Mouse (Mus musculus) natural killer cell, adult 2 months (primary cell): ENCODE data around the gene Hmg20a.

Source experiments
- DNase-seq, 2 experiments: peaks; one replicate each; pipeline ENCODE4 v3.0.0; 2022; ENCODE audit warnings: low spot score in 2 of 2

The Hmg20a gene

GRCm38 (mm10) chr9:56527951-56528350, 109.5 kb downstream of the Hmg20a start:
- DNase-seq, result no peak

DNA sequence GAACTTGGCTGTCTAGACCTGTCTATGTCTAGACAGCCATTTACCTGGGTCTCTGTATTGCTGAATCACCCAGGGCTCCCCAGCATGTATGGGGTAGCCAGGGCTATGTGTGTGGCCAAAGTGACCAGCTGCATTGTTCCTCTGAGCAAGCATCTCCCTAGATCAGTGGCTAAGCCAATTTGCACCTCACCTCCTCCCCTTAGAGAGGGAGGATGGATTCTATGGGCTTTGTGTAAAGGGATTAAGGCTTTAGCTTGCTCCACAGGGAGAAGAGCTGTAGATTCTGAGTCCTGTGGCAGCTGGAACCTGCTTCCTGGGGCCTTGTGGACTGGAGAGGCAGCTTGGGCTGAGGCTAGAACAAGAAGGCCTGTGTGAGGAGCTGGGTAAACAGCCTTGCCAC, 113.6 kb downstream of the Hmg20a start:
- no peak for DNase-seq

- peak; percentile 48 to 68 for DNase-seq
Measured at GRCm38 (mm10) chr9:56533916-56534315, 115.5 kb downstream of the Hmg20a start.

DNA sequence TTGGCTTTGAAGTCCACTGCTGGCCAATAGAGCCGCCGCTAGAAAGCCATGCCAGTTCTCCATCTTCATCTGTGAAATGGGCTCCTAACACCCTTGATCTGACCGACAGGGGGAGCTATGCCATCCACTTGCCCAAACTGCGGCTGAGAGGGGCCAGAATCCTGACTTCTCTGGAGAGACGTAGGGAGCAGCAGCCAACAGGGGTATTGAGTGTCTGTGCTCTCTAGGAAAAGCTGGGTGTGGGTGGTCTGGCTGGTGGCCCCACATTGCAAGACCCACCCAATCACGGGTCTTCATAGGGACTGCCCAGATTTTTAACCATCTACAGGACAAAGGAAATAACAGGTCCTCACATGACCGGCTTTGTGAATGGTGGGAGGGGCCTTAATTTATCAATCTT, 116.3 kb downstream of the Hmg20a start:
- DNase-seq, result no peak

GRCm38 (mm10) chr9:56535361-56535760, 117.0 kb downstream of the Hmg20a start:
- no peak for DNase-seq

GRCm38 (mm10) chr9:56540051-56540450, 121.6 kb downstream of the Hmg20a start:
- no peak for DNase-seq

GRCm38 (mm10) chr9:56544687-56545475, 126.5 kb downstream of the Hmg20a start:
- DNase-seq, result no peak
